Mouse (Mus musculus) telencephalon, adult 2 months (tissue): ENCODE measurements around the gene Wdr5b.
"Not testable (repeated sequence)": the region's sequence is repeated elsewhere in the genome, so short reads cannot be mapped to it uniquely, and the experiment has no call there.

Source experiments
- DNase-seq: peaks from one replicate; pipeline ENCODE4 v3.0.0-alpha.2; 2011; ENCODE audit warnings: low read depth, low spot score

Gene Wdr5b

GRCm38 (mm10) chr16:36040640-36041624, at the start of gene Wdr5b:
Wdr5b (plus strand) TSS chr16:36041190.
- DNase-seq, result peak; percentile 99

GRCm38 (mm10) chr16:35992391-35992790, 48.6 kb upstream of the Wdr5b start:
- DNase-seq, result no peak

- peak; percentile 40 for DNase-seq
Measured at GRCm38 (mm10) chr16:35993316-35993715, 47.7 kb upstream of the Wdr5b start.

GRCm38 (mm10) chr16:35998852-35999251, 42.1 kb upstream of the Wdr5b start:
- not testable (repeated sequence) for DNase-seq

- DNase-seq, result no peak
Measured at GRCm38 (mm10) chr16:36008396-36008795, 32.6 kb upstream of the Wdr5b start.

GRCm38 (mm10) chr16:36016335-36016734, 24.7 kb upstream of the Wdr5b start:
- DNase-seq, result no peak

- not testable (repeated sequence) for DNase-seq
Measured at GRCm38 (mm10) chr16:36028120-36028519, 12.9 kb upstream of the Wdr5b start.

GRCm38 (mm10) chr16:36041625-36042020, 633 bp downstream of the Wdr5b start:
- DNase-seq, result no peak

GRCm38 (mm10) chr16:36043073-36043472, 2.1 kb downstream of the Wdr5b start:
- DNase-seq, result no peak

- DNase-seq, result no peak
Measured at GRCm38 (mm10) chr16:36043964-36044363, 3.0 kb downstream of the Wdr5b start.

- no peak for DNase-seq
Measured at GRCm38 (mm10) chr16:36047538-36047937, 6.5 kb downstream of the Wdr5b start.

- no peak for DNase-seq
Measured at GRCm38 (mm10) chr16:36051491-36051890, 10.5 kb downstream of the Wdr5b start.

GRCm38 (mm10) chr16:36053524-36054275, 12.7 kb downstream of the Wdr5b start:
- DNase-seq, result no peak

GRCm38 (mm10) chr16:36054920-36055319, 13.9 kb downstream of the Wdr5b start:
- no peak for DNase-seq

- no peak for DNase-seq
Measured at GRCm38 (mm10) chr16:36056416-36056815, 15.4 kb downstream of the Wdr5b start.

GRCm38 (mm10) chr16:36057933-36058475, 17.0 kb downstream of the Wdr5b start:
- DNase-seq, result no peak

- DNase-seq, result not testable (repeated sequence)
Measured at GRCm38 (mm10) chr16:36062534-36062933, 21.5 kb downstream of the Wdr5b start.

- no peak for DNase-seq
Measured at GRCm38 (mm10) chr16:36063315-36063714, 22.3 kb downstream of the Wdr5b start.

- no peak for DNase-seq
Measured at GRCm38 (mm10) chr16:36064904-36065303, 23.9 kb downstream of the Wdr5b start.

GRCm38 (mm10) chr16:36067694-36068093, 26.7 kb downstream of the Wdr5b start:
- DNase-seq, result no peak

GRCm38 (mm10) chr16:36068356-36068755, 27.4 kb downstream of the Wdr5b start:
- no peak for DNase-seq
